Mouse (Mus musculus): ENCODE data around the gene Golga4. TPM values are rescaled to one million over a fixed set of nuclear protein-coding genes. Genes with fewer than 3 reads are reported as not detected.

Gene Golga4
- polyA plus RNA-seq, 1 experiment from 2014 or later, result 68.4 TPM

DNA sequence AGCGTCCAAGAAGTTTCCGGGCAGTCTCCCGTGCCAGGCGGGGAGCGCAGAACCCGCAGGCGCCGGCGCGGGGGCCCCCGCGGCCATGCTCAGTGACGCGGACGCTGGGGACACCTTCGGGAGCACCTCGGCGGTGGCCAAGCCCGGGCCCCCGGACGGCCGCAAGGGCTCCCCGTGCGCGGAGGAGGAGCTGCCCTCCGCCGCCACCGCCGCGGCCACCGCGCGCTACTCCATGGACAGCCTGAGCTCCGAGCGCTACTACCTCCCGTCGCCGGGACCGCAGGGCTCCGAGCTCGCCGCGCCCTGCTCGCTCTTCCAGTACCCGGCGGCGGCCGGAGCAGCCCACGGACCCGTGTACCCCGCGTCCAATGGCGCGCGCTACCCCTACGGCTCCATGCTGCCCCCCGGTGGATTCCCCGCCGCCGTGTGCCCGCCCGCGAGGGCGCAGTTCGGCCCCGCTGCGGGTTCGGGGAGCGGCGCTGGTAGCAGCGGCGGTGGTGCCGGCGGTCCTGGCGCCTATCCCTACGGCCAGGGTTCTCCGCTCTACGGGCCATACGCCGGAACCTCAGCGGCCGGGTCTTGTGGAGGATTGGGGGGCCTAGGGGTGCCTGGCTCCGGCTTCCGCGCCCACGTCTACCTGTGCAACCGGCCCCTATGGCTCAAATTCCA lies 27.1 kb upstream of the Golga4 start:
- H3K36me3 ChIP-seq (replicated peaks), result no peaks in the 10 kb centered on the region
- no peaks in the 10 kb centered on the region for H3K9me3 ChIP-seq
- peaks cover 36% of the 10 kb centered on the region for H3K4me1 ChIP-seq
- under 1% methylated on average over 74 of the region's 87 CpGs for WGBS
- H3K9ac ChIP-seq, result peak overlapping the region; percentile 58
- H3K4me2 ChIP-seq, result peak overlapping the region; percentile 56
- peaks cover 92% of the 10 kb centered on the region for H3K27me3 ChIP-seq
- peak; percentile 61; the same call in 1 of the 2 replicates for ATAC-seq (ENCODE audit: low FRiP score)
- peak overlapping the region; percentile 49 for H3K4me3 ChIP-seq (replicated peaks)
- peak overlapping the region; percentile 79 for H3K27ac ChIP-seq

DNA sequence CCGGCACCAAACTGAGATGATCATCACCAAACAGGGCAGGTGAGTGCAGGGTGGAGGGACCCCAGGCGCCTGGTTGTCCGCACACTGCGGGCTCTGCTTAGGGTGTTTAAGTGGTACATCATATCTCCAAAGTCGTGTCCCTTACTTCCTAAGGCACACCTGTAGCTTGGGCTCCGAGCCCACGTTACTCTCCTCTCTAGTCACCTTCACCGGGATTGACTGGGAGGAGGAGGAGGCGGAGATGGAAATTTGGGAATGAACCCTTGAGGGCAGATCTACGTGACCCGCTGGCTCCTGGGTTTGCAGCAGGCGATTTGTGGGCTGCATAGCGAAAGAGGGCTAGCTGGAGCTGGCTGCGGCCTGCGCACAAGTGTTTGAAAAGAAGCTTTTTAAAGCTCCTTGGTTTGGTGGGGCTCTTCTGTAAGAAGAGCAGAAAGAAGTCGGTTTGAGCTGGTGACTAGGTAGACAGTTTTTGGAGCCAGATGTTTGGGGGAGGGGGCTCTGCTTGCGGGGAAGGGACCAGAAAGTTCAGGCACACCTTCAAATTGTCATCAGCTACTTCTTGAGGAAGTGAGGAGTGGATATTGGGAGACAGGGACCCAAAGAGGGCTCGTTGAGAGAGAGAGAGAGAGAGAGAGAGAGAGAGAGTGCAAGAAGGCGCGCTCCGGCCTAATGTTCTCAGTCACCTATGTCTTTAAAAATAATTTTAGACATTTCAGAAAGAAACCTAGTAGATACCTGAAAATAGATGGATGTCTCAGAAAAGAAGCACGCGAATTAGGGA lies 26.4 kb upstream of the Golga4 start:
- WGBS, result 2% methylated on average over 23 of the region's 23 CpGs
- Histone ChIP-seq H3K4me3 (replicated peaks) (peak overlapping the region; percentile 49), H3K9me3 (no peaks in the 10 kb centered on the region), H3K4me1 (peaks cover 36% of the 10 kb centered on the region), H3K36me3 (replicated peaks) (no peaks in the 10 kb centered on the region), H3K9ac (peak overlapping the region; percentile 58), H3K4me2 (peak overlapping the region; percentile 56), H3K27me3 (peaks cover 94% of the 10 kb centered on the region), H3K27ac (peak overlapping the region; percentile 79; the same call in 1 of the 2 replicates)
- 0 out of 2 replicates have a peak, but pooled peaks have one; percentile 15 for ATAC-seq (ENCODE audit: low FRiP score)

DNA sequence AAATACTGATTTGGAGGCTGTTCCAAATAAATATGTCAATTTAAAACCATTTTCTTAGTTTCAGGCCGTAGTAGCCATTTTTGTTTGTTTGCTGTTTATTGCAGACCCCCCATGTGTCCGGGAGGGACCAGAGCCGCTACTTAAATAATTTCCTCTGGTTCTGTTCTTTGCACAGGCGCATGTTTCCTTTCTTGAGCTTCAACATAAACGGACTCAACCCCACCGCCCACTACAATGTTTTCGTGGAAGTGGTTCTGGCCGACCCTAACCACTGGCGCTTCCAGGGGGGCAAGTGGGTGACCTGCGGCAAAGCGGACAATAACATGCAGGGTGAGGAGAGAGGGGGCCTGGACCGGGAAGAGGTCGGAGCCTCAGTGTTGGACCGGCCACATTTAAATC lies 25.8 kb upstream of the Golga4 start:
- Histone ChIP-seq H3K27ac (no peak overlapping the region), H3K4me2 (peak overlapping the region; percentile 36), H3K9ac (peak overlapping the region; percentile 58; the same call in 1 of the 2 replicates), H3K9me3 (no peaks in the 10 kb centered on the region), H3K27me3 (peaks cover 94% of the 10 kb centered on the region), H3K36me3 (replicated peaks) (no peaks in the 10 kb centered on the region), H3K4me1 (peaks cover 36% of the 10 kb centered on the region), H3K4me3 (replicated peaks) (peak overlapping the region; percentile 49)
- 5% methylated on average over 14 of the region's 14 CpGs for WGBS
- ATAC-seq (ENCODE audit: low FRiP score), result no peak

- Histone ChIP-seq H3K4me2 (peak overlapping the region; percentile 36; the same call in 1 of the 2 replicates), H3K36me3 (replicated peaks) (no peaks in the 10 kb centered on the region), H3K9me3 (no peaks in the 10 kb centered on the region), H3K27me3 (peaks cover 97% of the 10 kb centered on the region), H3K9ac (no peak overlapping the region; the same call in 1 of the 2 replicates), H3K4me3 (replicated peaks) (no peak overlapping the region), H3K4me1 (peaks cover 32% of the 10 kb centered on the region), H3K27ac (no peak overlapping the region)
- WGBS, result 72% methylated on average over 10 of the region's 10 CpGs
- ATAC-seq (ENCODE audit: low FRiP score), result no peak
Measured at GRCm38 (mm10) chr9:118482210-118482609, 23.9 kb upstream of the Golga4 start.

DNA sequence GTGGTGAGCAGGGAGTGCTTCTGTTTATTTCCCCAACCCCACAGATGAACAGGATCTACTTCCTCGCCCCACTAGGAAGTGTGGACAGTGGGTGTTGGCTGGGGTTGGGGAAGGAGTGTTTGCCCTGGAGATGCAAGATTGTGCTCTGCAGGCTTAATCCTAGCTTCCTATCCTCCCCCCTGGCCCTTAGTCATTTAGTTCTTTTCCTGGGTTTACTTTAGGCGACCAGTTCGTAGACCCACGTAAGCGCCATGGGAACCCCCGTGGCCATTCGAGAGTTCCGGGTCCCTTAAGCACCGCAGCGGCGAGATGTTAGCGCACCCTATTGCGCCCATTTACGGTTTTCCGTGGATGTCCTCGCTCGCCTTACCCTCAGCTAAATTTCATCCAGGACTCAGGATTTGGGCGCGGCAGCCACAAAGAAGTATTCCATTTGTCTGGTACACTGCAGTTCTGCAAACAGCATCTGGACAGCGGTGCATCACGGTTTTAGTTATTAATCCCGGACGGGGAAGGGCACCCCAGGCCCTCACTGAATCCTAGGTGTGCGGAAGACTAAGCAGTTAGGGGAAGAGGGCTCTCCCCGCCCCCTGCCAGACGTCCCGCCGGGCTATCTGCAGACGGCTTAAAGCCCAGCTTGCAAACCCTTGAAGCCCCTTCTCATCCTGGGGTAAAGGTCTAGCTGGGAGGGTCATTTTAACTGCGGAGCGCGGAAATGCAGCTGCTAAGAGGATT lies 19.5 kb upstream of the Golga4 start:
- H3K27ac ChIP-seq, result peak overlapping the region; percentile 50; the same call in 1 of the 2 replicates
- no peak for ATAC-seq (ENCODE audit: low FRiP score)

GRCm38 (mm10) chr9:118487096-118487395 lies 19.0 kb upstream of the Golga4 start:
- under 1% methylated on average over 9 of the region's 9 CpGs for WGBS
- peak overlapping the region; percentile 39 for H3K4me2 ChIP-seq

More for the DNA sequence above, 19.5 kb upstream of the Golga4 start:
- no peaks in the 10 kb centered on the region for H3K36me3 ChIP-seq (replicated peaks)
- peaks cover 89% of the 10 kb centered on the region for H3K27me3 ChIP-seq
- no peak overlapping the region for H3K9ac ChIP-seq
- WGBS, result 1% methylated on average over 32 of the region's 32 CpGs
- H3K4me2 ChIP-seq, result peak overlapping the region; percentile 39
- H3K4me1 ChIP-seq, result peaks cover 30% of the 10 kb centered on the region
- no peaks in the 10 kb centered on the region for H3K9me3 ChIP-seq
- peak overlapping the region; percentile 21 for H3K4me3 ChIP-seq (replicated peaks)

GRCm38 (mm10) chr9:118487636-118488035 lies 18.4 kb upstream of the Golga4 start:
- H3K9me3 ChIP-seq, result no peaks in the 10 kb centered on the region
- no peak for ATAC-seq (ENCODE audit: low FRiP score)
- peaks cover 87% of the 10 kb centered on the region for H3K27me3 ChIP-seq
- no peak overlapping the region for H3K9ac ChIP-seq
- WGBS, result under 1% methylated on average over 22 of the region's 22 CpGs
- H3K4me1 ChIP-seq, result peaks cover 30% of the 10 kb centered on the region
- H3K4me2 ChIP-seq, result peak overlapping the region; percentile 45
- H3K4me3 ChIP-seq (replicated peaks), result peak overlapping the region; percentile 26
- no peak overlapping the region for H3K27ac ChIP-seq
- no peaks in the 10 kb centered on the region for H3K36me3 ChIP-seq (replicated peaks)

More at GRCm38 (mm10) chr9:118487096-118487395, 19.0 kb upstream of the Golga4 start:
- peaks cover 30% of the 10 kb centered on the region for H3K4me1 ChIP-seq
- ATAC-seq (ENCODE audit: low FRiP score), result no peak
- peak overlapping the region; percentile 50; the same call in 1 of the 2 replicates for H3K27ac ChIP-seq
- no peak overlapping the region for H3K9ac ChIP-seq
- H3K4me3 ChIP-seq (replicated peaks), result peak overlapping the region; percentile 21
- no peaks in the 10 kb centered on the region for H3K36me3 ChIP-seq (replicated peaks)
- H3K9me3 ChIP-seq, result no peaks in the 10 kb centered on the region
- H3K27me3 ChIP-seq, result peaks cover 89% of the 10 kb centered on the region

DNA sequence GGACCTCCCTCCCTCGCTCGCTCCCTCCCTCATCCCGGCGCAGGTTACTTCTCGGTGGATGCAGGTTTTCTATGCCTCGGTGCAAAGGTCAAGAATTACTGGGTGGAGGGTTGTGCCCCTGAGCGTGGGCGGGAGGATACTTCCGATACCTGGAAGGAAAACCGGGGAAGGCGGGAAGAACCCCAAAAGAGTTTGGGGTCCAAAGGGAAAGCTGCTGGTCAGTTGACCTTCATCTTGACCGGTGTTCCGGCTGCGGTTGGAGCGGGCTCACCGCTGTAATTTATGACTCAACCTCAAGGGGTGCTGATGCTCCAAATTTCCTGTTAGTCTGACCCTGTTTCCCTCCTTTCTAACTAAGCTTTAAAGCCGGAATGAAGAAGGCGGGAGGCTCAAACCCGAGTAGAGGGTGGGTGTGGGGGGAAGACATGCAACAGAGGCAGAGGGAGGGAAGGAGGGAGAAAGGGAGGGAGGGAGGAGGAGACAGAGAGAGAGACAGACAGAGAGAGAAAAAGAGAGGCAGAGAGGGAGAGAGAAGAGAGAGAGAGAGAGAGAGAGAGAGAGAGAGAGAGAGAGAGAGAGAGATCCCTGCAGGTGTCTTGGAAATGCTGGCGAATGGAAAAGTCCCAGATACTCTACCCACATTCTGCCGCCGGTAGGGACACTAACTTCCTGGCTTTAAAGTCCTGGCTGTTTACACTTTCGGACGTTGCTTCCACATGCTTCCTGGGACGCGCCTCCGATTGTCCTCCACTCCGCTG lies 17.8 kb upstream of the Golga4 start:
- H3K4me1 ChIP-seq, result peaks cover 30% of the 10 kb centered on the region
- no peak for ATAC-seq (ENCODE audit: low FRiP score)
- H3K9me3 ChIP-seq, result no peaks in the 10 kb centered on the region
- H3K27me3 ChIP-seq, result peaks cover 84% of the 10 kb centered on the region
- no peaks in the 10 kb centered on the region for H3K36me3 ChIP-seq (replicated peaks)
- under 1% methylated on average over 28 of the region's 28 CpGs for WGBS
- H3K27ac ChIP-seq, result no peak overlapping the region
- peak overlapping the region; percentile 45 for H3K4me2 ChIP-seq
- peak overlapping the region; percentile 26 for H3K4me3 ChIP-seq (replicated peaks)
- H3K9ac ChIP-seq, result no peak overlapping the region

DNA sequence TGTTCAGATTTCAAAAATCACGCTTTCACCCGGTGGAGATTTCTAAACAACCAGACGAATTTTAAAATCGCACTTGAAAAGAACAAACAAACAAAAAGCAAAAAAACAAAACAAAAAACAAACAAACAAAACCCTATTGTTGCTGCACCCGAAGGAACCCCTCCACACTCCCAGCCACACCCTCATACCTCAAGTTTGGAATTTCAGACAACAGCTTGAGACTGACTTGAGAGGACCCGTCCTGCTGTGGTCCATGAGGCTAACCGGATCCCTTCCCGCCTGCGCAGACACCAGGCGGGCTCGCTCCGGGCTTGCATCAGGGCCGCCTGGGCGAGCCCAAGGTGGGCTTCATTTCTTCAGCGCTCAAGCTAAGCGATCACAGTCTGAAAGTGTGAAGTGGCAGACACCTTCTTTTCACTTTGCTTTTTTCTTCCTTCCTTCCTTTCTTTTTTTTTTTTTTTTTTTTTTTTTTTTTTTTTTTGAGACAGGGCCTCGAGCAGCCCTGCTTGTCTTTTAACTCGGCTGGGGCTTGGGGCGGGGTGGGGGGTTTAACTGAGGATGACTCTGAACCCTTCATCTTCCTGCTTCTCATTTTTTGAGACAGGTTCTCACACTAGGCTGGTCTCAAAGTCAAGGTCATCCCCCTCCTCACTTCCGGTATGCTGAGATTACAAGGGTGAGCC lies 17.0 kb upstream of the Golga4 start:
- Histone ChIP-seq H3K9ac (no peak overlapping the region), H3K9me3 (no peaks in the 10 kb centered on the region), H3K27ac (no peak overlapping the region), H3K36me3 (replicated peaks) (no peaks in the 10 kb centered on the region), H3K4me2 (peak overlapping the region; percentile 45), H3K4me1 (peaks cover 30% of the 10 kb centered on the region), H3K4me3 (replicated peaks) (peak overlapping the region; percentile 26), H3K27me3 (peaks cover 77% of the 10 kb centered on the region)
- WGBS, result 2% methylated on average over 20 of the region's 20 CpGs
- peak; percentile 60 for ATAC-seq (ENCODE audit: low FRiP score)

GRCm38 (mm10) chr9:118489579-118490019 lies 16.5 kb upstream of the Golga4 start:
- H3K36me3 ChIP-seq (replicated peaks), result no peaks in the 10 kb centered on the region
- H3K4me1 ChIP-seq, result peaks cover 30% of the 10 kb centered on the region
- WGBS, result 0% methylated on average over 16 of the region's 16 CpGs
- H3K27ac ChIP-seq, result no peak overlapping the region
- peaks cover 71% of the 10 kb centered on the region for H3K27me3 ChIP-seq
- H3K4me3 ChIP-seq (replicated peaks), result peak overlapping the region; percentile 22; the same call in 1 of the 2 replicates
- peak; percentile 74 for ATAC-seq (ENCODE audit: low FRiP score)
- H3K9ac ChIP-seq, result no peak overlapping the region
- no peaks in the 10 kb centered on the region for H3K9me3 ChIP-seq
- peak overlapping the region; percentile 45 for H3K4me2 ChIP-seq

- no peak for ATAC-seq (ENCODE audit: low FRiP score)
- H3K4me2 ChIP-seq, result no peak overlapping the region
- no peaks in the 10 kb centered on the region for H3K36me3 ChIP-seq (replicated peaks)
- H3K27ac ChIP-seq, result no peak overlapping the region
- WGBS, result 81% methylated on average over 4 of the region's 4 CpGs
- no peaks in the 10 kb centered on the region for H3K9me3 ChIP-seq
- H3K9ac ChIP-seq, result no peak overlapping the region
- peaks cover 30% of the 10 kb centered on the region for H3K4me1 ChIP-seq
- no peak overlapping the region for H3K4me3 ChIP-seq (replicated peaks)
- peaks cover 57% of the 10 kb centered on the region for H3K27me3 ChIP-seq
Measured at GRCm38 (mm10) chr9:118491195-118491594, 14.9 kb upstream of the Golga4 start.

Measured in forebrain, embryonic 12.5 days (tissue).